ENCODE assay signal across 27 mouse cellular contexts in the genomic region with DNA sequence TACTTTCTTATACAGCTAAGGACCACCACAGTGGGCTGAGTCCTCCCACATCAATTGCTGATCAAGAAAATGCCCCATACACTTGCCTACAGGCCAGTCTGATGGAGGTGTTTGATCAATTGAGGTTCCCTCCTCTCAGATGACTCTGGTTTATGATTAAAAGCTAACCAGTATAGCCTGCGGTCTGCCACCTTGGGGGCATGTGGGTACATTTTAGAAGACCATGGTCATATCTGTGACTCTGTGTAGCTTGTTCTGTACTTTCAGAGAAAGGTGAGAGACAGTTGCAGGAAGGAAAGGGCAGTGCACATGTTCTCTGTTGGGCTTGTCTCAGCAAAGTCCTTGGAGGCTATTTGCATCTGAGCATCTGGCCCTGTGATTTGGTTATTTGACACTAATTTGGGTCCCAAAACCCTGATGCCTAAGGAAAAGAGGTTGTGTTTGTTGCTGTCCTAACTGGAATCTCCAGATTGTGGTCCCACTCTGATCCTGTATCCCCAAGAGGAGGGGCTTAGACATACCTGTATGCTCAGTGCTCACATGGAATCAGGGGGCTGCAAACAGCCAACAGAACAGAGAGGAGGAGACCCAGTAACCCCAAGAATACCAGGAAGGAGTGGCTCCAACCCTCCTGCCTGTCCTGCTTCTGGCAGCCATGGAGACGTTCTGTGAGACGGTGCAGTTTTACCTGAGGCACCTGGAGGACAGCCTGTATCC. TPM values are rescaled to one million over a fixed set of nuclear protein-coding genes. Genes with fewer than 3 reads are reported as not detected.
DNase-seq lines count a peak whose midpoint lies in the region; TF ChIP-seq lines count a peak whose summit lies in the region.
"Had no signal": no experiment of that assay in that cellular context is flagged by ENCODE, and none has a peak within 500 bp of the region (broad histone marks: within the 10 kb centered on the region; RNA-seq: fewer than 3 reads in every experiment).

No protein-coding gene starts in this region.

- intact Hi-C loops in gastrocnemius, postnatal 14 days (cut with DNase I; ENCODE audit: low total_unique reads), result no loop called here
- intact Hi-C loops in gastrocnemius, adult 2 months (cut with DNase I), result no loop called here

- no peak overlapping the region for H3K4me3 ChIP-seq in gastrocnemius, adult 2 months
- H3K4me3 ChIP-seq: embryonic facial prominence, embryonic 10.5 days; embryonic facial prominence, embryonic 13.5 days; erythroblast, embryonic 14.5 days; forebrain, embryonic 12.5 days; forebrain, embryonic 15.5 days; hindbrain, embryonic 10.5 days; hindbrain, embryonic 13.5 days had no signal

- TF ChIP-seq CTCF in gastrocnemius, adult 2 months (IDR thresholded peaks at IDR 0.05), result no peak

- no peak overlapping the region for H3K27ac ChIP-seq in gastrocnemius, adult 2 months
- H3K27ac ChIP-seq: embryonic facial prominence, embryonic 10.5 days; embryonic facial prominence, embryonic 13.5 days; forebrain, embryonic 12.5 days; forebrain, embryonic 15.5 days; hindbrain, embryonic 10.5 days; hindbrain, embryonic 13.5 days had no signal

- DNase-seq in gastrocnemius, postnatal 14 days, result peak; percentile 1
- no peak for DNase-seq in gastrocnemius, adult 2 months
- DNase-seq in kidney, adult 18-20 months, result peak; percentile 9
- no peak for DNase-seq in kidney, postnatal 14 days
- DNase-seq in testis, postnatal 10 days (ENCODE audit: low spot score), result peak; percentile 50
- no peak for DNase-seq in testis, postnatal 14 days (ENCODE audit: low spot score)
- DNase-seq in urinary bladder, postnatal 10 days (ENCODE audit: low spot score), result peak; percentile 21
- DNase-seq in urinary bladder, postnatal 14 days (ENCODE audit: low spot score), result no peak
- DNase-seq: adrenal gland, adult 8-10 months; adrenal gland, postnatal 25 days; cerebellum, adult 11-12 months; cerebellum, adult 8-10 months; cerebellum, postnatal 10 days; cerebellum, postnatal 36 days; embryo, embryonic 11 days; gastrocnemius, postnatal 25 days had no signal

RNA-seq across cellular contexts. Expression of gene Mroh2a, which starts 6.0 kb away (rescaled TPM):
- total RNA-seq in gastrocnemius, postnatal 14 days (2021), result not detected
- not detected for total RNA-seq in gastrocnemius, adult 2 months (2021)
- total RNA-seq: gastrocnemius, postnatal 25 days had no signal

RNA-seq across cellular contexts. Expression of gene Ugt1a1, which starts 21.1 kb away (rescaled TPM):
- under 1 TPM in 1 of 2 experiments, not detected in 1; 0.12 TPM for total RNA-seq in gastrocnemius, postnatal 14 days (2021)
- total RNA-seq in gastrocnemius, adult 2 months (2021), result not detected
- total RNA-seq: ES-E14; heart, adult 8-10 months; heart, postnatal 25 days had no signal

RNA-seq across cellular contexts. Expression of gene Dnajb3, which starts 27.2 kb away (rescaled TPM):
- total RNA-seq in gastrocnemius, postnatal 14 days (2021), result under 1 TPM; 0.22 to 0.39 TPM
- total RNA-seq in gastrocnemius, adult 2 months (2021), result not detected
- total RNA-seq: granulocyte monocyte progenitor cell, adult 5-6 weeks had no signal

RNA-seq across cellular contexts. Expression of gene Ugt1a2, which starts 32.4 kb away (rescaled TPM):
- total RNA-seq in gastrocnemius, postnatal 14 days (2021), result not detected
- not detected for total RNA-seq in gastrocnemius, adult 2 months (2021)
- total RNA-seq: ES-E14; heart, postnatal 25 days had no signal

RNA-seq across cellular contexts. Expression of gene Hjurp, which starts 44.6 kb away (rescaled TPM):
- 10 to 100 TPM; 16.8 to 17.1 TPM for total RNA-seq in gastrocnemius, postnatal 14 days (2021)
- 1 to 10 TPM; 6.1 to 6.6 TPM for total RNA-seq in gastrocnemius, adult 2 months (2021)

Comparison
In these comparisons a context has a peak if more than half of its experiments do, and no peak if none do; other contexts are left out.
1. DNase-seq: peak in gastrocnemius, postnatal 14 days (single experiment), kidney, adult 18-20 months (single experiment), testis, postnatal 10 days (single experiment) and urinary bladder, postnatal 10 days (single experiment); none in gastrocnemius, adult 2 months (single experiment), kidney, postnatal 14 days (single experiment), testis, postnatal 14 days (single experiment) and urinary bladder, postnatal 14 days (single experiment).